Mouse (Mus musculus) E14TG2a.4 (cell line): ENCODE measurements around the gene Vps8.

Experiments
- H3K27me3 ChIP-seq: 2 replicates; pipeline ENCODE4 v1.6.1; 2014; ENCODE audit warnings: low read length, control low read depth; ENCODE audit not compliant: insufficient read depth
- H3K36me3 ChIP-seq: 2 replicates; pipeline ENCODE4 v1.6.1; 2014; ENCODE audit warnings: low read length, control low read depth; ENCODE audit not compliant: insufficient read depth
- H3K4me1 ChIP-seq: replicated peaks from 2 replicates; pipeline ENCODE4 v1.6.1; 2014; ENCODE audit warnings: low read depth, low read length, control low read depth
- H3K4me3 ChIP-seq: replicated peaks from 2 replicates; pipeline ENCODE4 v1.5.1; 2014; ENCODE audit warnings: mild to moderate bottlenecking, low read length
- H3K9me3 ChIP-seq: 2 replicates; pipeline ENCODE4 v1.6.1; 2014; ENCODE audit warnings: low read length, control low read depth
- CTCF ChIP-seq: conservative IDR thresholded peaks from 2 replicates; pipeline ENCODE4 v1.5.1; 2014; ENCODE audit warnings: low read length
- NANOG ChIP-seq: IDR thresholded peaks from 2 replicates; pipeline ENCODE4 v1.6.1; 2014; ENCODE audit warnings: borderline replicate concordance, low read length, mixed read lengths
- POU5F1 ChIP-seq: IDR thresholded peaks from 2 replicates; pipeline ENCODE4 v1.6.1; 2014; ENCODE audit warnings: low read length, borderline replicate concordance

Gene Vps8

DNA sequence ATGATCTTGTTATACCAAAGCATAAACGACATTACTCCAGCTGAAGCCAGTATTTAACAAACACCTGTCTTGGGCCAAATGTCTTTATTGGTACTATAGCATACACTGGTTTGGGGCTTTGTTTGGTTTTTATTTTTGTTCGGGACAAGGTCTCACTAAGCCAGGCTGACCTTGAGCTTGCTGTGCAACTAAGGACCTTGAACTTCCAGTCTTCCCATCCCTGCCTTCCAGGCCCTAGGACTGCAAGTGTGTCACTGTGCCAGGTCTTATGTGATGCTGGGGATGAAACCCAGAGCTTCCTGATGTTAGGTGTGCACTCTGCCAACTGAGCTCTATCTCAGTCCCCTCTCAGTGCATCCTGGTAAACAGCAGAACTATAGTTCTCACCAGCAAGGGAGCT lies 168.6 kb downstream of the Vps8 start:
- TF ChIP-seq NANOG (no peak), CTCF (no peak), POU5F1 (no peak)

DNA sequence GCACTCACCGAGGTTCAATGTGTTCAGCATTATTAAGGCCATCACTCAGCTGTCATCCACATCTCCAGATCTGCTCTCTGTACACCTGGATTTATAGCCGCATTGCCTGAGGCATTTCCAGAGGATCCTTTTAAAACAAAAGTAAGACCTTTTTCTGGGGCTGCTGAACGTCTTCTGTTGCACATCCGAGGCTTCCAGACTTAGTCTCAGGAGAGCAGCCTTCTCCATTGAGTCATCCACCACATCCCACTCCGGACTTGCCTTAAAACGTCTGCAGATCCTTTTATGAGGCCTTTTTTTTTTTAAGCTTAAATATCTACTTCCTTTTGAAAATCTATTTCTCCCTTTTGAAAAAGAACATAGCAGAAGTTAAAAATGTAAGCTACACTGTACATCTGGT lies 172.6 kb downstream of the Vps8 start:
- Histone ChIP-seq H3K4me3 (no peak overlapping the region), H3K9me3 (no peaks in the 10 kb centered on the region)
- TF ChIP-seq NANOG (no peak), CTCF (no peak), POU5F1 (no peak)

More for the DNA sequence above, 168.6 kb downstream of the Vps8 start:
- no peaks in the 10 kb centered on the region for H3K36me3 ChIP-seq
- H3K9me3 ChIP-seq, result no peaks in the 10 kb centered on the region
- no peaks in the 10 kb centered on the region for H3K27me3 ChIP-seq
- no peaks in the 10 kb centered on the region for H3K4me1 ChIP-seq
- no peak overlapping the region for H3K4me3 ChIP-seq

DNA sequence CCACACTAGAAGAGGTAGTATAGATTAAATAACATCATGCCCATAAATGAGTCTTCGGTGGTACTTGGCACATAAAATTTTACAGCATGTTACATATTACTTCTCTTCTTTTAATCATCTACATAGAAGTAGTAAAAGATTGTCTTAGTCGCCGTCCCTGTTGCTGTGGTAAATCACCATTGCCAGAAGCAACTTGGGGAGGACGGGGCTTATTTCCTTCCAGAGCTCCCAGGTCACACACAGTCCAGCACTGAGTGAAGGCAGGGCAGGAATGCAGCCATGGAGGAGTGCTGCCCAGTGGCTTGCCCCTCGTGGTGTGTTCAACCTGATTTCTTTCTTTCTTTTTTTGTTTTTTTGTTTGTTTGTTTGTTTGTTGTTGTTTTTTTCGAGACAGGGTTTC lies 181.4 kb downstream of the Vps8 start:
- Histone ChIP-seq H3K4me1 (no peaks in the 10 kb centered on the region), H3K36me3 (no peaks in the 10 kb centered on the region), H3K9me3 (no peaks in the 10 kb centered on the region), H3K27me3 (no peaks in the 10 kb centered on the region), H3K4me3 (no peak overlapping the region)
- no peak for TF ChIP-seq CTCF
- no peak for TF ChIP-seq NANOG
- no peak for TF ChIP-seq POU5F1

More for the DNA sequence above, 172.6 kb downstream of the Vps8 start:
- Histone ChIP-seq H3K27me3 (no peaks in the 10 kb centered on the region), H3K36me3 (no peaks in the 10 kb centered on the region), H3K4me1 (0 out of 2 replicates have a peak, but pooled peaks cover 3% of the 10 kb centered on the region)

DNA sequence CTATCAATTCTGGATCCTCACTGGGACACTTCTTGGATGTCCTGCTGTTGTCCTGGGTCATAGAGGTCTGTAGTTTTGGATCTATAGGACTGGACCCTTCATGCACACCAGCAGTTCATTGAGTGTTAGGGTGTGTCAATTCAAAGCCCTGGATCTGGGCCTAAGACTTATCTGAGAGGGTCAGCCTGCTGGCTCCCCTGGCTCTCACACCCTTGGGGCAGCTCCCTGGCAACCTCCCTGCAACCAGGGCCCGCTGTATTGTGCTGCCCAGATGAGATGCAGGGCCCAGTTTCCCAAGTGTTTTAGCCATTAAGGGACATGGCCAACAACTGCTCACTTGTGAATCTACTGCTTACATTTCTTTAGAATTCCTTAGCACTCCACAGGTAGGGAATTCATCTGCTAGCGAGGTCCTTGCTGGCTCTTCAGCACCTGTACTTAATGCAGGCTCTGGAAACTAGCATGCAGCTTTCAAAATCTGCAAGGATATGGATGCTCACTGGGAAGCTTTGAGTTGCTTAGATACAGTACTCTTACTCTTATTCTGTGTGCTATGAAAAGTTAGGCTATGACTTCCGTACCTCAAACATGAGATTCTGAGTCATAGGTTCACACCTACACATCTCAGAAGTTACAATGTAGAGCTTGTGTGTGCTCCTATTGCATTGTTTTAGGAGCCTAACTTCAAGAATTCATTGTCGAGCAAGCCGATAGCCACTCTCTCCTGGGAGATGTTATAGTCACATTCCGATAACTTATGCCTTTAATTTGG lies 183.5 kb downstream of the Vps8 start:
- Histone ChIP-seq H3K36me3 (no peaks in the 10 kb centered on the region), H3K9me3 (no peaks in the 10 kb centered on the region)
- no peak for TF ChIP-seq CTCF
- TF ChIP-seq POU5F1, result no peak
- TF ChIP-seq NANOG, result no peak

DNA sequence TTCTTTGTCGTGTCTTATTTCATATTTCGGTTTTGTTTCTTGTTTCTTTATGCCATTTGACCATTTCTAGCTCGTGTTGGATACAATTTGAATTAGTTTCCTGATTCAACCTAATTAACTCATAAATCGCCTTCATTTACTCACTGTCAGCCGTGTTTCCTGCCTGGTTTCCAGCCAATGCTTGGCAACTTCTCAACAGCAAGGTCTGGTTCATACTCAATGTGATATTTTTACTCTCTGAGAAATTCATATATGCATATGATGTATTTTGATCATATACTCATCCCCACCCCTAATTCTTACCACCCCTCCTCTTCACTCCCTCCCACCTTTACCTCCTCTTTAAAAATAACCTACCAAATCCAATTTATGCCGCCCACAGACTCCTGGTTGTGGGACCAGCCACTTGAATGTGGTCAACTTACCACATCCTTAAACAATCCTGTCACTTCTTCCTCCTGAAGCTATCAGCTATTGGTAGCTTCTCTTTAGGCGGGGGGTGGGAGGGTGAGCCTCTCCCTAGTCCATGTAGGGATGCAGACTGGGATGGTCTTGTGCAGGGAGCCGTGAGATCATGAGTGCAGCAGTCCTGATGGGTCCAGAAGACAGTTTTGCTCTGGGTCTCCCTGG lies 184.2 kb downstream of the Vps8 start:
- Histone ChIP-seq H3K4me1 (no peaks in the 10 kb centered on the region), H3K36me3 (no peaks in the 10 kb centered on the region), H3K9me3 (peaks cover under 1% of the 10 kb centered on the region; the same call in 1 of the 2 replicates), H3K4me3 (no peak overlapping the region), H3K27me3 (no peaks in the 10 kb centered on the region)
- TF ChIP-seq NANOG (no peak), POU5F1 (no peak), CTCF (no peak)

More for the DNA sequence above, 183.5 kb downstream of the Vps8 start:
- Histone ChIP-seq H3K4me1 (no peaks in the 10 kb centered on the region), H3K27me3 (no peaks in the 10 kb centered on the region), H3K4me3 (no peak overlapping the region)

DNA sequence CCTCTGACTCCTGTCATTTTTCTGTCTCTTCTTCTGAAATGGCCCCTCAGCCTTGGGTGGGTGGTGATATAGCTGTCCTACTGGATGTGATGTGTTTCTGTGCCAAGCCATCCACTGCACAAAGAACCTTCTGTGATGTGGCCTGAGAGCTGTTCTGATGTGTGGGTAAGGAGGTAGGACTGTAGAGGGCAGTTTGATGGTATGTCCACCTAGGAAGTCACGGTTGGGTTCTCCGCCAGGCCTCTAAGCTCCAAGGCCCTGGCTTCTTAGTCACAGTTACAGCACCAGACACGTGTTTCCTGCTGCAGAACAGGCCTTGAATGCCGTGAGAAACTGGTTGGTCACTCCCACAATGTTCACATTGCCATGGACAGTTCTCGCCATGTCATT lies 184.7 kb downstream of the Vps8 start:
- H3K4me3 ChIP-seq, result no peak overlapping the region
- H3K36me3 ChIP-seq, result no peaks in the 10 kb centered on the region
- H3K27me3 ChIP-seq, result no peaks in the 10 kb centered on the region
- peaks cover 5% of the 10 kb centered on the region; the same call in 1 of the 2 replicates for H3K9me3 ChIP-seq
- no peaks in the 10 kb centered on the region for H3K4me1 ChIP-seq
- TF ChIP-seq CTCF (no peak), POU5F1 (no peak), NANOG (no peak)

DNA sequence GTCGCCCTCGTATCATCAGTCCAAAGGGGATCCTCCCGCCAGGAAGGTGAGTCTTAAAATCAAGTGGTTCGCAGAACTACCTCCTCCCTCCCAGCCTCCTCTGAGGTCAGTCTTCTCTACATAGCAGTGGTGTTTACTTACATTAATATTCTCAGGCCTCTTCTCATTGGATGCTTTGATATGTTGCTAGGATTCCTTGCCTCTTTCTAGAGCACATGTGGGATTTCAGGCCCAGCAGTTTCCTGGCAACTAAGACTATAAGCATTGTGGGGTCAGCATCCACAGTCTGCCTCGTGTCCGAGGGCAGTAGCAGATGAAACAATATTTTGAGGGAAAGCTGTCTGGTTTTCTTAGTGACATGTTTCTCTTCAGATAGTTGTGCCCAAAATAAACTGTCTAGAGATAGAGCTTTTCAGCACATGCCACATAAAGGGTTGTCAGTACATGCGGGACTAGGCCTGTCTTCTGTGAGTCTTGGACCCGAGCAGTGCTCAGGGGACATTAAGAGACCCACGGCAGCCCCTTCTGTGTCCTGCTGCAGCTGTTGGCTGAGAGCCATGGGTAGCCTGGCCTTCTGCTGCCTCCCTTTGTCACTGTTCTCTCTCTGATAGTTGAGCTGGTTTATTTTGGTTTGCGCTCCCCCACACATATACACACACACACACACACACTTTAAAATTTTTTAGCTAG lies 185.4 kb downstream of the Vps8 start:
- no peak overlapping the region for H3K4me3 ChIP-seq
- H3K4me1 ChIP-seq, result no peaks in the 10 kb centered on the region
- H3K27me3 ChIP-seq, result no peaks in the 10 kb centered on the region
- H3K9me3 ChIP-seq, result peaks cover 8% of the 10 kb centered on the region; the same call in 1 of the 2 replicates
- TF ChIP-seq POU5F1 (no peak), NANOG (no peak), CTCF (no peak)
- no peaks in the 10 kb centered on the region for H3K36me3 ChIP-seq

DNA sequence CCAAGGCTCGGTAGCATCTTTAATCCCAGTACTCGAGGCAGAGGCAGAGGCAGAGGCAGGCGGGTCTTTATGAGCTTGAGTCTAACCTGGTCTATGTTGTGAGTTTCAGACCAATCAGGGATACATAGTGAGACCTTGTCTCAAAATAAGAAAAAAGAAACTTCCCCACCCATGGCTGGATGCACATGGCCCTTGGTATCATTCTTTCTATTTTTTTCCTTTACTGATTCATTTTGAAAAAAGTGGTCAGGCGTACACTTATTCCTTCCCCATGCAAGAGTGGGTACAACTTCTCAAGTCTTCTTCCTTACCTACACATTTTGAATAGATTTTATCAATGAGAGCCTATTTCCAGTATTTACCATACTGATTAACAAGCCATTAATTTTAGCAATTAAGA lies 187.6 kb downstream of the Vps8 start:
- Histone ChIP-seq H3K4me3 (no peak overlapping the region), H3K9me3 (peaks cover 18% of the 10 kb centered on the region; the same call in 1 of the 2 replicates), H3K4me1 (no peaks in the 10 kb centered on the region), H3K27me3 (no peaks in the 10 kb centered on the region), H3K36me3 (no peaks in the 10 kb centered on the region)
- TF ChIP-seq CTCF, result no peak
- no peak for TF ChIP-seq NANOG
- no peak for TF ChIP-seq POU5F1
